Mouse (Mus musculus) thymus, postnatal 4 days (tissue): ENCODE results near the gene Arid1b.
A peak's percentile ranks its signal among the peaks of the same experiment; 100 is the strongest.

Experiments
- DNase-seq: peaks from one replicate; pipeline ENCODE4 v3.0.0; 2021

Gene Arid1b

DNA sequence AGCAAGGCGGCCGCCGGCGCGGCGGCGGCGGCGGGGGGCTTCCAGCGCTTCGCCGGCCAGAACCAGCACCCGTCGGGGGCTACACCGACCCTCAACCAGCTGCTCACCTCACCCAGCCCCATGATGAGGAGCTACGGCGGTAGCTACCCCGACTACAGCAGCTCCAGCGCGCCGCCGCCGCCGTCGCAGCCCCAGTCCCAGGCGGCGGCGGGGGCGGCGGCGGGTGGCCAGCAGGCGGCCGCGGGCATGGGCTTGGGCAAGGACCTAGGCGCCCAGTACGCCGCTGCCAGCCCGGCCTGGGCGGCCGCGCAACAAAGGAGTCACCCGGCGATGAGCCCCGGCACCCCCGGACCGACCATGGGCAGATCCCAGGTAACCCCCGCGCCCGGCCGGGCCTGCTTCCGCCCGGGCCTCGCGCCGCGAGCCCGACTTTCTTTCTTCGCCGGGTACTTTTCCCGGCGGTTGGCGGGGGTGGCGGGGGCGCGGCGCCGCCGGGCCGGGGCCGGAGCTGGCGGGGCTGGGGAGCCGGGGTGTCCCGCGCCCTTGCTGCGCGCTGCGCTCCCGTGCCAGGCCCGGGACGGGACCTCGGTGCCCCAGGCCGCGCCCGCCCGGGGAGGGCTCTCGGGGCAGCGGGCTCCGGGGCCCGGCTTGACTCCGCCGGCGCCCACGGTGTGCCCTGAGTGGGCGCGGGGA is 2.1 kb downstream of the Arid1b start:
- DNase-seq, result peak; percentile 81

DNA sequence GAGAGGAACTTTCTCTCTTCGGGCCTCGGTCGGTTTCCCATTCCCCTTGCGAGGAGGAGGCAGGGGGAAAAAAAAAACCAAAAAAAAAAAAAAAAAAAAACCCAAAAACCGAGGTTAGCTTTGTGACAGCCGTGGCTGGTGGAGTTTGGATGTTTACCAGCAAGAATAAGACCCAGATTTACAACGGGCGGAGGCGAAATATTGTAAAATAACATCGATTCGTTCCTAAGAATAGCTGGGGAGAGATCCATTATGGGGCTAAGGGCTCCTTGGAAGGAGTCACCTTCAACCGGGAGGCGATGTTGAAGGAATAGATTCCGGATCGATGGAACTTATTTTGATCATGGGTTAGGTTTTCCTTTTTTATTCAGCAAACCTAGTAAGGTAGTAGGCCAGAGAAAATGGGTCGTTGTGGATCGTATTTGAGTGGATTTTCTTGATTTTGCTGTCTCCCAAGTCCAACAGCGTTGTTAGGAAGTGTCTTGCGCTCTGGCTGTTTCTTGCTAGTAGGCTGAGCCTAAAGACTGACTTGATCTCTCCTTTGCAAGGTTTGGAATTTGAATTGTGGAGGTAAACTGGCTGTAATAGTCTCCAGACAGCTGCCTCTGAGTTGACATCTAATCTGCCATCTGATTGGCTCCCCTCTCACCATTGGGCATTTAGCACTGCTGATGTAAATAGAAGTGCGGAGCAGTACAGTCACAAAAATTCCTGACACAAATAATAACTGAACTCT is 2.9 kb downstream of the Arid1b start:
- no peak for DNase-seq

DNA sequence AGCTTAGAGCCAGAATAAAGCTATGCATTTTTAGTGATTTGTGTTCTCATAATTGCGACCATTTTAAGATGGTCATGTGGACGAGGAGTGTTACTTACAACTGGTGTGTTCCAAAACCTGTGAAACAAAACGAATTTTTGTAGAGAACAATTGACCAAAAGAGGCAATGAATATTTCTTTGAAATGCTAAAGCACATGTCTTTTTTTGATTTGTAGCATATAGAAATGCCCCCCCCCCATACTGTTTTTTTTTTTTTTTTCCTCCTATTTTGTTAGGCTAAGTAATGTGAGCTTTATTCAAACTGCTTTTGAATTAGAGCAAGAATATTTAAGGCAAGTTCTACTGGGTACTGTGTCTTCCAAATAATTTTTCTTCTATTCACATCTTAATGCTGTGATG is 3.8 kb downstream of the Arid1b start:
- DNase-seq, result no peak

DNA sequence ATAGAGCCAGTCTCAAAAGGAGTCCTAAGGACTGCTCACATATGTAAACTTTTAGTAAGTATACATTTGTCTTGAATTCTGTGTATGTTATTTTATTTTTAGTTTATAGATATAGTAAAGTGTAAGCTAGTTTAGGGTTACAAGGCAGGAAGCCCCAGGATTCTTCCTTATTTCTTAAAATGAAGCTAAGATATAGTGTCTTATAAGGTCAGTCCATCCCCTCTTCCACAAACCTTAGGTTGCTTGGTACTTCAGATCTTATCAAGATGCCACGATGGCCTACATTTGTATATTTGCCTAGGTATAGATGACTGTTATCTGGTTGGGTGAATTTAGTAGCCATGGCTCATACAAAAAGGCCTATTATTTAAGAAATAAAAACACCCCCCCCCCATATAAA is 5.1 kb downstream of the Arid1b start:
- DNase-seq, result no peak

DNA sequence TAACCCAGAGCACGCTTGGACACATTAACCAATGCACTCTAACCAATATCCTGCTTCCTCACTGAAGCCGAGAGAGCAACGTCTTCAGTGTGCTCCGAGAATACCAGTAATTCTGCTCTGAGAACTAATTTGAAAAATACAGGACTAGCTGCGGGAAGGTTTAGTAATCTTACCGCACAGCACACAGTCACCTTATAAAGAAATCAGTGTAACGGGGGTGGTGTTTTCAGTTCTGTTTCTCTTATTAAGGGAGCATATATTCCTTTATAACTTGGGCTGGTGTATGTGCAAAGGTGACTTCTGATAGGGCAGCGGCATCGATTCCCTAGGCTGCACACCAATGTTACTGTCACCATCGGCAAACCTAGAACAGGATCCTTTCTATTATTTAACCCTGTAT is 5.9 kb downstream of the Arid1b start:
- DNase-seq, result no peak

DNA sequence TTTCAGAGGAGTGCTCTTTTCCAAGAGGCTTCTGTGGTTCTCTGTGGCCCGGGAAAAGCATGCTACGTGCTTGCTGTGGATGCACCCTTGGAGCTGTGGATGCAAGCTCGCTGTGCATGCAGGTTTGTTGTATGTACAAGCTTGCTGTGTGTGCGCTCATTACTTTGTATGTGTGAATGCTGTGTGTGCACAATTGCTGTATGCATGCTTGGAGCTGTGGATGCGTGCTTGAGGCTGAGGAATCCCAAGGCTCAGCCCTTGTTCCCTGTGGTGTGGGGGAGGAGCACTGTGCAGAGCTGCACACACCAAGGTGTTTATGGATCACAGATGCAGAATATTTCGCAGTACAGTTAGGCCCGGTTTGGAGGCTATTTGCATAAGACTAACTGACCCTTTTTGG is 6.7 kb downstream of the Arid1b start:
- no peak for DNase-seq

DNA sequence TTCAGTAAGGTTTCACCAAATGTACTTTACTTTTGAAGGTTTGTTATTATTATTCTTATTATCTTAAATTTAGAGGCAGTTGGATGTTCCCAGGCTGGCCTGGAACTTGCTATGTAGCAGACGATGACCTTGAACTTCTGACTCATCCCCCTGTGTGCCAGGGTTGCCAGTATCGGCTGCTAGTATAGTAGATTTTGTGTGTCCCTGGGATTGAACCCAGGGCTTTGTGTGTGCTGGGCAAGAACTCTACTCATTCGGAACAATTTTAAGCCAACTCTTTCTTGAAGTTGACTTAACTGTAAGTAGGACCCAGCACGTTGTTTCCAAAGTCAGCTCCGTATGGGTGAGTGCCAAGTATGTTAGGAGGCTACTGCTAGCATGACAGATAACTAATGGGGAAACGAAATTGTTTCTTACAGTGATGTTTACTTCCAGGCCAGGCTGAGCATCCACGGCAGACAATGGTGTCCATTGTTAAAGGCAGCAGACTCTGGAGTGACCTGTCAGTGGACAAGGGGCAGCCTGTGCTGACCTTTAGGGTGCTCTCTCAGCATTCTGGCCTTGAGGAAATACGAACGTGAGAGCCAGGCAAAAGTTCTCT is 7.5 kb downstream of the Arid1b start:
- DNase-seq, result no peak

DNA sequence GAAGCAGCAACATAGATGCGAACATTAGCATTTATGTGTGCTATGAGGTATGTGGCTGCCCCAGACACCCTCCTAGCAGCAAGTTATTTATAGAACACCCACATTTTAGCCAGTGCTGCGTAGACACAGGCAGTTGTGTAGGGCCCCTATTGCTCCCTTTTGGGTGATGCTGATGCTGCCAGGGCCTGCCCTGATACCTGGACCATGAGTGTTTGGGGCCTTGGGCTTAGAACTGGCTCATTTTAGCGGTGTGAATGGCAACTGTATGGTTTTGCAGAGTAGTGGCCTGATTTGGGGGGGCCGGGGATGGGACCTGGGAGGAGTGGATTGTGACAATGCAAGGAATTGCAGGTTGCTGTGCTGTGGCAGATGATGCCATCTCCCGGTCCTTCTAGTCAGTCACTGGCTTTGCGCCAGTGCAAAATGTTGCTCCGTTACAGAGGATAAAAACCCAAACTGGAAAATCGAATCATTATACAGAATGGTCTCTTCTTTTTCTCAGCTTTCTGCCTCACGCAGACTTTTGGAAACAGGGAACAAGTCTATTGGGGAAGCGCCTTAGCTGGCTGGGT is 8.9 kb downstream of the Arid1b start:
- DNase-seq, result no peak

DNA sequence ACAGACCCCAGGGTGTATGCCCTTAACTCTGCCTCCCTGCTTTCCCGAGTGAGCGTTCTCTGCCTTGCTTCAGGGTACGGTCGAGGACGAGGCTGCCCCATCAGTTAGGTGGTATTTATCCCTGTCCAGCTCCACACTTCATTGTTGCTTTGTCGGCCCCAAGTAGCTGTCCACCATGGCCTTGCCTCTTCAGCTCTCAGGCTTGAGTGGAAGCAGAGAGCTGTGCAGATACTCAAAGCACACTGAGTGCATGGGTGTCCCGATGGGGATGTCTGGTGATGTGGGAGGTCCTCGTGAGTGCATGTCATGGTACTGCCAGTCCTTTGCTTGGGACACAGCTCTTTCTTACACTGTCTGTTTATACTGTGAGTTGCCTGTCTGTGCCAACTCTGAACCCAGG is 10.1 kb downstream of the Arid1b start:
- no peak for DNase-seq

DNA sequence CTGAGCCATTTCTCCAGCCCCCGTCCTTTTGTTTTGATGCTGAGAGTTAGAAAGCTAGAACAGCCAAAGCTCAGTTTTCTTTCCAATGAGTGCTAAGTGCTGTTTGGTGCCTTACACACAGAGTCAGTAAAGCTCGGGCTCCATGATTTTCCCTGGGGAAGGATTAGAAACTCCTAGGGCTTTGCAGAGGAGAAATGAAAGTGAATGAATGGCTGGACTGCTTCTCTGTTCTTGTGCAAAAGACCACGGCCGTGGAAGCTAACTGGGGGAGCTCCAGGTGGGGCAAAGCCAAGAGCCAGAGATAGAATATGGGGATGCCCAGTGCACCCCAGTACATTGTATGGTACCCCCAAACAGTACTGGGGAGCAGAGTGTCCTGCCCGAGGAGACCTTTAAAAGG is 10.6 kb downstream of the Arid1b start:
- DNase-seq, result no peak

DNA sequence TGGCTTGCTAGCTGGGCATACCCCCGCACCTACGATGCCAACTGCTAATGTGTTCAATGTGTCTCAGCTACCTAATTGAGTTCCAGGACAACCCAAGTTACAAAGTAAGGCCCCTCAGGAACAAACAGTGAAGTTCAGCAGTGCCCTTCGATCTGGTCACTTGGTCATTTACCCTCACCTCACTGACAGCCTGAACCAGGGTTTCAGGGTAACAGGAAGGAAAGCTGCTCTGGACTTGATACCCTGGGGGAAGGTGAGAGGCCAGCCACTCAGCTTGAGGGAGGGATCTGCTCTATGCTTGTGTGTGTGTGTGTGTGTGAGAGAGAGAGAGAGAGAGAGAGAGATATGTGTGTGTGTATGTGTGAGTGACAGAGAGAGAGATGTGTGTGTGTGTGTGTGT is 11.2 kb downstream of the Arid1b start:
- DNase-seq, result no peak

DNA sequence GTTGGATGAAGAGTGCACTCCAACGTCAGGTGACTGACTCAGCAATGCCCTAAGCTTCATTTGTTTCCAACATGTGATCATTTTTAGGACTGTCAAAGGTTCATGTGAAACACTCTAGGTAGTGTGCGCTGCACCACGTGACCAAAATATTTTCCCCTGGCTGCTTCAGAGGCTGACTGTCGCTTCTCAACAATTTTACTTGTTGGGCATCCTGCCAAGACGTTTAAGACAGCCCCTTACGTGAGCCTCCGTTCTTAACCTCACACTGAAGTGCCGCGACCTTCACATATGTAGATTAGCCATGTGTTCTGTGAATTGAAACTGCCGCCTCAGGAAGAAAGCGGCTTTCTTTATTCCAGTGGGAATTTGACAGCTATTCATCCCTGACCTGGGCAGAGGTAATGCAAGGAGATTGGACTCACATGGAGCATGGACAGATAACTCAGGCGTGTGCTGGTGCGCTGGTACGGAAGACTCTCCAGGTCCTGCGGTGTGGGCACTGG is 13.1 kb downstream of the Arid1b start:
- DNase-seq, result peak; percentile 54

DNA sequence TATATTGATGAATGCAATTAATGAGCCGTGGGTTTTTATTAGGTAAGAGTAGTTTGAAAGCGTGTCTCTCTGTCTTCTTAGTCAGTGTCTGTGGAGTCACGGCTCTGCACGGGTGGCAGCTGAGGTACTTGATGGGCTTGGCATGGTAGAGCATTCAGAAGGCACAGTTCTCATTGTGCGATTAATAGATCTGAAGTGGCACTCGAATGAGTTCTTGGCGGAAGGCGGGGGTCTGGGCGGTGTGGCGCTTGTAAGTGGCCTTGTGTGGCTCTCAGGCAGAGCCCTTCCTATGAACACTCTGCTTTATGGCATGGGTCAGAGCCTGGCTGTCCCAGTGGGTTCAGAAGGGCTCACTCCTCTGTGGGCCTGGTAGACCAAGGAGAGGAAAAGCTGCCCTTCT is 14.1 kb downstream of the Arid1b start:
- no peak for DNase-seq

DNA sequence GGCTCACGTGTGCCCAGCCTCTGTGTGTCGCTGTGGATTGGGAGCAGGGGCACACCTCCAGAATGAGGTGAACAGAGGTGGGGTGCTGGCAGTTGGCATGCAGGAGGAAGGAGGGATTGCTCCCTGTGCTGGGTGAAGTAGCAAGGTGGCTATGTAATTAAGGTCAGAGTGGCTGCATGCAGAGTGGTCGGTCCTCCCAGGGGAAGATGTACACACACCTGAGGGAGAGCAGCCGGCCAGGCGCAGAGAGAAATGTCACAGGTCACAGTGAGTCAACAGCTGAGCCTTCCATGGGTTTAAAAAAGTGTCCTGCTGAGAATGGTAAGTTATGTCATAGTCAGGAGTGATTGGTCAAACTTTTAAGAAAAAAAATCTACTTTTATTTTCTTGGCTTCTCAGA is 14.6 kb downstream of the Arid1b start:
- no peak for DNase-seq

DNA sequence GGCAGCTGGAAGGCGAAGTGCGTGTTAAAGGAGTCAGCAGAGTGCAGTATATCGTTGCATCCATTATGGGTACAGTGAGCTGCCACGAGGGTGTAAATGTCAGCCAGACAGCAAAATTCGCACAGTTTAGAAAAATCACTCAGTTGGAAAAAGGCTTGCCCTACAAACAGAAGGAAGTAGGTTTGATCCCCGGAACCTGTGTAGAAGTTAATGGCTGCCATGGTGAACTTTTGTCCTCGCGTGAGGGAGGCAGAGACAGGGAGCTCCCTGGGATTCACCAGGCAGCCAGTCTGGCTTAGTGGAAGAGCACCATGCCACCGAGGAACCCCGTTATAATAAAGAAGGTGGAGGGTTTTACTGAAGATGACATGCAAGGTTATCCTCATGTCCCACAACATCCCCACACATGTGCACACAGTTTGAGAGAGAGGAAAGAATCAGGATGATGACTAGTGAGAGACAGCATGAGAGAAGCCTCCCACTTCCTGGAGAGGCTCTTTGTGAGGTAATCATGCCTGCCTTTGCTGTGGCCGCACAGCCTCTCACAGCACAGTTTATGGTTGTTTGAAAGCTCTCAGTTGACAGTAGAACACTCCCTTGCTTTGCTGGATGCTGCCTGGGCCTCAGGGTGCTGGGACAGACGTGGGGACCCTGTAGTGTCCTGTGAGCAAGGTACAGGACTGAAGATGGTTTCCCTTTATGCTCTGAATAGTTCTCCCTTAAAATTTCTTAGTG is 15.6 kb downstream of the Arid1b start:
- DNase-seq, result peak; percentile 64

DNA sequence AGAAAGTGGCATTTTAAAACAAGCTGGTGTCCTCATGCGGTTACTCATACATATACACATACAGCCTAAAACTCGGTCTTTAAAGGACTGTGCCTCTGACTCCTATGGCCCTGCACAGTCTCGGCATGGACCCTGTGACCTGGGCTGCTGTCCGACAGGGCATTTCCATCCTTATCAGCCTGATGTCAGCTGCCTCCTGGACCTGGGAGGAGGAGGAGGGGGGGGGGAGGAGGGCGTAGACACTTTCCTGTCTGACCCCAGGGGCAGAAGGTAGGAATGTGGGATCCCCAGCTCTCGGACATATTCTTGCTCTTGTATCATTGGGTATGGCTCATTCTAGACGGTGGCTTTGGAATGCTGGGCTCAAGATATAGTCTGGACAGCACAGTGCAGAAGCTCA is 16.6 kb downstream of the Arid1b start:
- no peak for DNase-seq

DNA sequence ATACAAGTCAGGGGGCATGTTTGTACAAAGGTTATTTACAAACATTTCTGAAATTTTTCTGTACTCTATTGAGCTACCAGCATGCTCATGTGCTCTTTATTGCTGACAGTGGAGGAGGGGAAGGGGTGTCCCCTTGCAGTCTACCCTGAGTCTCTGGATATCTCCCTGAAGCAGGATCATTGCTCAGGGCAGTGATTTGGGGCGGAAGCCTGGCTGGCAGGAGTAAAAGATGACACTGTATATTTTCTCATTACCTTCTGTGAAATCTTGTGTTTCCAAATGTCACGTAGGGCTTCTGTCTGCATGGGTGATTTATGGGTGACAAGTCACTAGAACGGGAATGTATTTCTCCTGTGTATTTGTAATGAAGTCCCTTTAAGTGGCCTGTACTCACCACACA is 18.0 kb downstream of the Arid1b start:
- no peak for DNase-seq

DNA sequence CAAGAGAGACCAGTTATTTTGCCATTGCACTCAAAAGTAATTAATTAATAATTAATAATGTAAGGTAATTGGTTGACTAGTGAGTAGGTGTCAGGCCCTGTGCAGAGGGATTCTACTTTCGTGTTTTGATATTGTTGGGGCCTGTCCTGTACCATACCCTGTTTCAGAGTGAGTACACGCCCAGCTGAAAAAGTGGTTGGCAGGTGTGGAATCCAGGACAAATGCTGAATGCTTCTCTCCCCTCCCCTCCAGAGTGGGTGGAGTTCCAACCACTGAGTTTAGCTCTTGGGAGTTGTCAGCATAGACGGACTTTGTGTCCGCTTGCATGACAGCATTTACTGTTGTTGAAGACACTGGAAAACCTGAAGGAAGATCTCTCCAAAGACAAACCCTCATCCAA is 18.4 kb downstream of the Arid1b start:
- DNase-seq, result no peak

DNA sequence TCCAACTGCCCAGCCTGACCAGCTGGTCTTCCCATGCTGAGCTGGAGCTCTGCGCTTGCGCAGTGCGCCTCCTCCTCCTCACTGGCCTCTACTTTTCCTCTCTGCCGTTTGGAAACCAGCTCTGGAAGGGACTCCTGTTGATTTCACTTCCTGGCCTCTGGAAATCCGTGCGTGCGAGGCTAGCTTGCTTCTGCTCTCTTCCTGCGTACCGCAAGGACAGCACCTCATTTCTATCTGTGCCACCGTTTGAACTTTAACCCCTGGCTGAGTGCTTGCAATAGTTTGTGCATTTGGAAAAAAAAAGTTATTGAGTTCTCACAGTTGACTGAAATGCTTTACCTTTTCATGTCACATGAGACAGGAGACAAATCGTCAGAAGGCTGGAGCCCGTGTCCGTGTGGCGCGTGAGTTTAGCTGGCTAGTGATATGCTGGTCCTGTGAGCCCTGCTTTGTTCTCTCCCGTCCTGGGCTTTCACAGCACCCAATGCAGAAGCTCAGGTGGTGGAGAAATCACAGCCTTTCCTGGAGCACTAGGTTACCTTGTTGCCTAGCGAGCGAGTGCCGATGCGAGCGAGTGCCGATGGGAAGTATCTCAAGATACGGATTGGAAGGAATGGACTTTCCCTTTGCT is 20.3 kb downstream of the Arid1b start:
- DNase-seq, result no peak

DNA sequence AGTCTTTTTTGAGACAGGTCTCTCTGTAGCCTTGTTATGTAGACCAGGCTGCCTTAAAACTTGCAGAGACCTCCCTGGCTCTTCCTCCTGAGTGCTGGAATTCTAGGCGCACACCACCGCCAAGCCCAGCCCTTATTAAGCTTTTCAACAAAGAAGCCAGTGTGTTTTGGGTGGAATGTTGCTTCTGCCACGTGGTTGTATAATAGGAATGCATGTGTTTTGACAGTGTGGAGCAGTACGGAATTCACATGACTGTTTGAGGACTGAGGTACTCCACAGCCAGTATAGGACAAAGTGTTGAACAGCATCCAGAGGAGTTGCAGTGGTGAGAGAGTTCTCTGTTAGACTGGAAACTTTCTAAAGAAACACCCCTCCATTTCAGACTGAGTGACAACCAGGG is 22.3 kb downstream of the Arid1b start:
- no peak for DNase-seq

DNA sequence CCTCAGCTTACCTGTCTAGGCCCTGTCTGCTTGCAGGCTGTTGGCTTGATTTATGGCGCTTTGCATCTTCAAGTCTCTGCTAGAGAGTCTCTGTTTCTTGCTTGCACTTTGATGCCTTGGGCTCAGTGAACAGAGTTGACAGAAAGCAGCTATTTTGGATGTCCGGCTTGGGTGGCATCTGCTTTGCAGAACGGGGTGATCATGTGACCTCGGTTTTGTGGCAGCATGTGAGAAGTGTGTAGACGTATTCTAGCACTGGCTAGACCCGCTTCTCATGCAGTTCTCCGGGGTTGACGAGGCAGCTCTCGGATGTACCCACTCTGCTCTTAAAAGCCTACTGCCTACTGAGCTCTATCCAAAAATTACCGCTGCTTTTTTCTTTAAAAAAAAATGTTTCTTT is 22.9 kb downstream of the Arid1b start:
- DNase-seq, result no peak

DNA sequence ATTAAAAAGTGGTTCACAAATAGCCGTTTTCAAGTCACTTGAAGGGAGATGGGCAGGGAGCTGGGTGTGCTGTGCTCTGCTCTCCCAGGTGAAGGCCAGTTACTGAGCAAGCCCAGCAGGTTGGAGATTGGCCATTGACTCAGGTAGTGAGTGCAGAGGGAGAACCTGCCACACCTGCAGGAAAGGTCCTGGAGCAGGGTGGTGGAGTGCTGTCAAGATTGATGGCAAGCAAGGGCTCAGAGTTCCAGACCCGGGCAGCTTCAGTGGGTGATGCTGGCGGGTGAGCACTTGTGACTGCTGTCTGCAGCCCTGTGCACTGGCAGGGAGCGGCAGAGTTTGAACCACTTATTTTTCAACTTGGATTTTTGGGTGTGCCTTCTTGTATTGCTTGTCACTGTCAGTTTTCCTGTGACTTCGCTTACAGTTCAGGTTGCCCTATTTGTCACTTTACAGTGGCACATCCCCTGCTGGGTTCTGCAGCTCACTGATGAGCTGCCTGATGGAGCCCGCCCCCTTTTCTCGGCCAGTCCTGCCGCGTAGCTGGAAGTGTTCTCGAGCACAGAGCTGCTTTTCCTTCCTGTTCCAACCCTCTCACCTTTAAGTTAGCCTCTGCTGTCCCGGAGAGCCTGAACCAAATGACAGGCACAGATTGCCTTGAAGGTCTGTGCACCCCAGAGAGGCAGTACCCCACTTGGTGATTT is 27.3 kb downstream of the Arid1b start:
- no peak for DNase-seq
